Mouse (Mus musculus) heart, postnatal 4 days (tissue): Measurements from ENCODE around the gene Ube3b. TPM values are rescaled to one million over a fixed set of nuclear protein-coding genes. Genes with fewer than 3 reads are reported as not detected.

ENCODE experiments used
- DNase-seq: peaks from one replicate; pipeline ENCODE4 v3.0.0; 2021
- microRNA-seq, 2 experiments: library from miRNA; unstranded; fragments of <30 nt; microRNA quantifications; one replicate each; pipeline ENCODE4 v1.2.0; 2021 to 2022
- total RNA-seq, 2 experiments: library from RNA; stranded (reverse); gene quantifications; 2 replicates each; pipeline ENCODE4 v1.2.3; 2021

The Ube3b gene
- total RNA-seq, 2 experiments from 2014 or later = 74.3 to 76.3 TPM

GRCm38 (mm10) chr5:114428621-114429020 lies 48.2 kb downstream of the Ube3b start:
- no peak for DNase-seq

- DNase-seq = no peak
Observed at GRCm38 (mm10) chr5:114429781-114430180, 49.4 kb downstream of the Ube3b start.

- no peak for DNase-seq
Observed at GRCm38 (mm10) chr5:114434359-114434758, 54.0 kb downstream of the Ube3b start.

- DNase-seq = no peak
Observed at GRCm38 (mm10) chr5:114435588-114435987, 55.2 kb downstream of the Ube3b start.

GRCm38 (mm10) chr5:114443566-114444367 lies 63.4 kb downstream of the Ube3b start, which contains the start of the genes Mmab and Mvk:
TSS of gene Mmab (minus strand) at chr5:114444060.
TSS of gene Mvk (plus strand) at chr5:114444269.
- peak; percentile 98 for DNase-seq

- DNase-seq = no peak
Observed at GRCm38 (mm10) chr5:114444368-114444692, 63.9 kb downstream of the Ube3b start.

GRCm38 (mm10) chr5:114449011-114449410 lies 68.6 kb downstream of the Ube3b start:
- DNase-seq = no peak

- no peak for DNase-seq
Observed at GRCm38 (mm10) chr5:114456287-114456686, 75.9 kb downstream of the Ube3b start.

- peak; percentile 47 for DNase-seq
Observed at GRCm38 (mm10) chr5:114456995-114457605, 76.7 kb downstream of the Ube3b start.

GRCm38 (mm10) chr5:114461238-114461637 lies 80.8 kb downstream of the Ube3b start:
- DNase-seq = peak; percentile 92

GRCm38 (mm10) chr5:114462067-114463040 lies 81.9 kb downstream of the Ube3b start:
- DNase-seq = peak; percentile 70

- DNase-seq = no peak
Observed at GRCm38 (mm10) chr5:114464561-114464960, 84.2 kb downstream of the Ube3b start.

GRCm38 (mm10) chr5:114465641-114466040 lies 85.2 kb downstream of the Ube3b start:
- DNase-seq = no peak

- no peak for DNase-seq
Observed at GRCm38 (mm10) chr5:114467019-114467418, 86.6 kb downstream of the Ube3b start.

GRCm38 (mm10) chr5:114467430-114467829 lies 87.0 kb downstream of the Ube3b start:
- peak; percentile 80 for DNase-seq

- DNase-seq = no peak
Observed at GRCm38 (mm10) chr5:114468007-114468406, 87.6 kb downstream of the Ube3b start.

- no peak for DNase-seq
Observed at GRCm38 (mm10) chr5:114470359-114470758, 90.0 kb downstream of the Ube3b start.

Small RNA genes within 50 kb of the gene (microRNA-seq; reads per million reads assigned to microRNA genes)
- gene Mir7027 = 0 reads per million in 2 experiments

Other genes with a start within 250 kb of the Ube3b start
- 100 to 1,000 TPM; 101 to 102 TPM for gene Acacb, start 234.1 kb upstream of the Ube3b start, total RNA-seq
- gene Foxn4, start 106.8 kb upstream of the Ube3b start, total RNA-seq = not detected
- gene Myo1h, start 91.4 kb upstream of the Ube3b start, total RNA-seq = under 1 TPM; 0.17 to 0.20 TPM
- 10 to 100 TPM; 76.1 to 80.1 TPM for gene Kctd10, start 99 bp upstream of the Ube3b start, total RNA-seq
- gene Mmab, start 63.5 kb downstream of the Ube3b start, total RNA-seq = 10 to 100 TPM; 12.8 to 12.9 TPM
- gene Mvk, start 63.7 kb downstream of the Ube3b start, total RNA-seq = 10 to 100 TPM; 14.8 to 18.2 TPM
- 1 to 10 TPM; 6.0 to 7.0 TPM for gene Fam222a, start 187.4 kb downstream of the Ube3b start, total RNA-seq